Mouse (Mus musculus): Measurements from ENCODE around the gene Slc19a1.

GRCm38 (mm10) chr10:77008698-77009097, 23.3 kb upstream of the Slc19a1 start:
- TF ChIP-seq ZNF384 (IDR thresholded peaks at IDR 0.05; ENCODE audit: low read depth, low read length) = no peak
- no peak for TF ChIP-seq HCFC1 (IDR thresholded peaks at IDR 0.05; ENCODE audit: borderline replicate concordance, insufficient read depth, low read length)
- no peak for TF ChIP-seq ZC3H11A (IDR thresholded peaks at IDR 0.05; ENCODE audit: borderline replicate concordance, low read depth, low read length)
- no peak for TF ChIP-seq MAFK (IDR thresholded peaks at IDR 0.05; ENCODE audit: insufficient read depth, low read depth, low read length)
